Mouse (Mus musculus) CH12.LX (cell line): ENCODE data around the gene Glis3. TPM values are rescaled to one million over a fixed set of nuclear protein-coding genes. Genes with fewer than 3 reads are reported as not detected.

Source experiments
- DNase-seq: peaks from one replicate; pipeline ENCODE4 v3.0.0-alpha.2; 2013; ENCODE audit errors: extremely low read depth
- H3K27ac ChIP-seq: 2 replicates; pipeline ENCODE4 v1.5.1; 2012; ENCODE audit warnings: low read depth, mild to moderate bottlenecking, control low read depth, moderate library complexity; ENCODE audit not compliant: insufficient read depth
- H3K27me3 ChIP-seq: replicated peaks from 2 replicates; pipeline ENCODE3; 2012; ENCODE audit warnings: inconsistent platforms
- H3K36me3 ChIP-seq, 2 experiments: replicated peaks in 1 of 2; 2 replicates each; pipeline versions ENCODE3 to v1.6.1; 2012; ENCODE audit warnings: inconsistent platforms in 1 of 2, low read length in 1 of 2, mild to moderate bottlenecking in 1 of 2, mixed read lengths in 1 of 2, moderate library complexity in 1 of 2; ENCODE audit not compliant: control insufficient read depth in 1 of 2, insufficient read depth in 1 of 2
- H3K4me1 ChIP-seq, 2 experiments: 2 replicates each; pipeline ENCODE4 v1.6.1; 2012; ENCODE audit warnings: inconsistent platforms in 1 of 2, moderate library complexity in 1 of 2; ENCODE audit not compliant: insufficient read depth in 2 of 2, control insufficient read depth in 1 of 2
- H3K4me2 ChIP-seq: 2 replicates; pipeline ENCODE4 v1.6.1; 2012; ENCODE audit warnings: low read depth, mild to moderate bottlenecking, control low read depth; ENCODE audit not compliant: poor library complexity, insufficient read depth, severe bottlenecking
- H3K4me3 ChIP-seq, 3 experiments: fragments of 150-350 bp in 1 of 3; sonication (generic) in 1 of 3; replicated peaks in 1 of 3; 2 replicates each; pipeline versions ENCODE3 to v1.5.1; 2011 to 2012; ENCODE audit warnings: low read depth in 2 of 3, low read length in 2 of 3, mild to moderate bottlenecking in 2 of 3, moderate library complexity in 2 of 3, control low read depth in 1 of 3, improper control_type of control experiment in 1 of 3, inconsistent platforms in 1 of 3, mixed read lengths in 1 of 3; ENCODE audit not compliant: poor library complexity in 1 of 3
- H3K79me2 ChIP-seq: replicated peaks from 2 replicates; pipeline ENCODE4 v1.6.1; 2012; ENCODE audit warnings: mild to moderate bottlenecking, moderate library complexity; ENCODE audit not compliant: control insufficient read depth, poor library complexity, insufficient read depth, severe bottlenecking; ENCODE audit errors: extremely low read depth
- H3K9ac ChIP-seq: 2 replicates; pipeline ENCODE4 v1.6.1; 2012; ENCODE audit warnings: low read depth, mild to moderate bottlenecking, control low read depth, moderate library complexity; ENCODE audit not compliant: insufficient read depth
- H3K9me3 ChIP-seq: replicated peaks from 2 replicates; pipeline ENCODE3; 2012; ENCODE audit warnings: low read length, inconsistent platforms, mixed read lengths
- BHLHE40 ChIP-seq: IDR thresholded peaks from 2 replicates; pipeline ENCODE4 v1.6.1; 2011; ENCODE audit warnings: mild to moderate bottlenecking, low read depth, low read length, improper control_type of control experiment
- CTCF ChIP-seq, 2 experiments: IDR thresholded peaks in 1 of 2; conservative IDR thresholded peaks in 1 of 2; 2 replicates each; pipeline ENCODE4 v1.5.1; 2011 to 2012; ENCODE audit warnings: low read depth in 2 of 2, low read length in 2 of 2, improper control_type of control experiment in 1 of 2, inconsistent platforms in 1 of 2, mild to moderate bottlenecking in 1 of 2, moderate library complexity in 1 of 2
- ETS1 ChIP-seq: conservative IDR thresholded peaks from 2 replicates; pipeline ENCODE4 v1.6.1; 2012; ENCODE audit warnings: low read depth, mild to moderate bottlenecking, inconsistent platforms, low read length, improper control_type of control experiment, moderate library complexity
- HCFC1 ChIP-seq: IDR thresholded peaks from 2 replicates; pipeline ENCODE4 v1.6.1; 2012; ENCODE audit warnings: low read depth, mild to moderate bottlenecking, inconsistent platforms, low read length, improper control_type of control experiment
- JUND ChIP-seq: conservative IDR thresholded peaks from 2 replicates; pipeline ENCODE4 v1.6.1; 2011; ENCODE audit warnings: low read depth, low read length, improper control_type of control experiment
- KAT2A ChIP-seq: IDR thresholded peaks from 2 replicates; pipeline ENCODE4 v1.6.1; 2012; ENCODE audit warnings: low read length, improper control_type of control experiment, inconsistent platforms; ENCODE audit not compliant: insufficient replicate concordance
- MAX ChIP-seq: IDR thresholded peaks from 2 replicates; pipeline ENCODE4 v1.6.1; 2011; ENCODE audit warnings: low read length, improper control_type of control experiment
- MAZ ChIP-seq: IDR thresholded peaks from 2 replicates; pipeline ENCODE4 v1.6.1; 2012; ENCODE audit warnings: low read depth, mild to moderate bottlenecking, inconsistent platforms, low read length, improper control_type of control experiment, moderate library complexity
- MXI1 ChIP-seq: IDR thresholded peaks from 2 replicates; pipeline ENCODE4 v1.6.1; 2011; ENCODE audit warnings: mild to moderate bottlenecking, low read depth, low read length, improper control_type of control experiment
- MYC ChIP-seq: IDR thresholded peaks from 2 replicates; pipeline ENCODE4 v1.6.1; 2011; ENCODE audit warnings: low read depth, mild to moderate bottlenecking, improper control_type of control experiment, low read length
- NRF1 ChIP-seq: IDR thresholded peaks from 2 replicates; pipeline ENCODE4 v1.6.1; 2014; ENCODE audit warnings: low read depth, mild to moderate bottlenecking, inconsistent platforms, low read length, improper control_type of control experiment, moderate library complexity
- PAX5 ChIP-seq: IDR thresholded peaks from 2 replicates; pipeline ENCODE4 v1.6.1; 2012; ENCODE audit warnings: low read length, inconsistent platforms, mixed read lengths
- POLR2A ChIP-seq: IDR thresholded peaks from 2 replicates; pipeline ENCODE4 v1.6.1; 2011; ENCODE audit warnings: low read depth, mild to moderate bottlenecking, improper control_type of control experiment, low read length
- RAD21 ChIP-seq: IDR thresholded peaks from 2 replicates; pipeline ENCODE4 v1.6.1; 2011; ENCODE audit warnings: low read depth, mild to moderate bottlenecking, low read length, improper control_type of control experiment, moderate library complexity
- SIN3A ChIP-seq: IDR thresholded peaks from 2 replicates; pipeline ENCODE4 v1.6.1; 2012; ENCODE audit warnings: low read length, improper control_type of control experiment, inconsistent platforms
- USF1 ChIP-seq: IDR thresholded peaks from 2 replicates; pipeline ENCODE4 v1.6.1; 2014; ENCODE audit warnings: low read depth, mild to moderate bottlenecking, inconsistent platforms, low read length, improper control_type of control experiment
- USF2 ChIP-seq: conservative IDR thresholded peaks from 2 replicates; pipeline ENCODE4 v1.6.1; 2011; ENCODE audit warnings: low read depth, low read length, improper control_type of control experiment
- ZMIZ1 ChIP-seq: IDR thresholded peaks from 2 replicates; pipeline ENCODE4 v1.6.1; 2012; ENCODE audit warnings: low read depth, mild to moderate bottlenecking, inconsistent platforms, low read length, improper control_type of control experiment
- dilution Hi-C: fragments of 300-500 bp; cut with MboI; formaldehyde crosslinking; loops from 2 replicates; pipeline ENCODE4 v1.14.3; 2020; ENCODE audit warnings: low sequenced_read_pairs; ENCODE audit not compliant: extremely low pct_unique_long_range_greater_than_20kb, extremely low pct_ligation_motif_present
- in situ Hi-C: fragments of 300-500 bp; cut with MboI; formaldehyde crosslinking; loops from 3 replicates; pipeline ENCODE4 v1.14.3; 2019; ENCODE audit warnings: low sequenced_read_pairs, low pct_ligation_motif_present, low pct_unique_long_range_greater_than_20kb, mixed read lengths
- polyA plus RNA-seq: library from polyadenylated mRNA; unstranded; fragments of >175 nt; gene quantifications from 2 replicates; pipeline ENCODE4 v1.2.1, GENCODE M21; 2012; ENCODE audit warnings: low read depth; ENCODE audit not compliant: insufficient read length
- total RNA-seq, 2 experiments: library from RNA; depleted of rRNA; stranded (reverse); fragments of 300-350 nt in 1 of 2; fragments of >200 nt in 1 of 2; gene quantifications; 2 replicates each; pipeline ENCODE4 v1.2.3; 2012 to 2014

Glis3 gene
- total and polyA plus RNA-seq, 3 experiments, result not detected

DNA sequence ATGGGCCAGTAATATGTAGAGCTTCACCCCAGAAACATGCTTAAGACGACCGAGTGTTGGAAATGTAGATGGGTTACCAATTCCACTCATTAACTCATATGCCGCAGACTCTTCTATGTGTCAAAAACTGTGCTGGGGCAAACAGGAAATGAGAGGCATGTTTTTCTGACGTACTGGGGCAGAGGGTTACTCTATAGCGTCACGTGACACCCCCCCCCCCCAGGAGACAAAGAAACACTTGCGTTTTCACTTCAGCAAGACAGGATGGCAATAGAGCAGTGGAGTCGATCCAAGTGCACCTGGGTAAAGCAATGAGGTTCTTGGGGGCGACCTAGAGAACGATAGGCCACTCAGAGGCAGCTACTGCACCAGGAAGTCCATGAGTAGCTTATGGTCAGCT, 67.6 kb downstream of the Glis3 start:
- Histone ChIP-seq H3K4me3 (no peak overlapping the region), H3K27me3 (no peaks in the 10 kb centered on the region), H3K4me2 (peak overlapping the region; percentile 53), H3K36me3 (no peaks in the 10 kb centered on the region), H3K27ac (no peak overlapping the region), H3K4me1 (peaks cover 4 to 6% of the 10 kb centered on the region in 2 experiments; a peak in 2 of 4 replicates), H3K9me3 (no peaks in the 10 kb centered on the region), H3K9ac (no peak overlapping the region), H3K79me2 (no peaks in the 10 kb centered on the region)
- in situ Hi-C loops (no loop called here), dilution Hi-C loops (no loop called here)
- TF ChIP-seq USF2 (peak; percentile 62; the same call in 1 of the 2 replicates), MAX (0 out of 2 replicates have a peak, but pooled peaks have one; percentile 33), USF1 (peak; percentile 79), MXI1 (no peak), ZMIZ1 (no peak), BHLHE40 (peak; percentile 73), HCFC1 (no peak), MAZ (no peak)
- DNase-seq, result no peak

DNA sequence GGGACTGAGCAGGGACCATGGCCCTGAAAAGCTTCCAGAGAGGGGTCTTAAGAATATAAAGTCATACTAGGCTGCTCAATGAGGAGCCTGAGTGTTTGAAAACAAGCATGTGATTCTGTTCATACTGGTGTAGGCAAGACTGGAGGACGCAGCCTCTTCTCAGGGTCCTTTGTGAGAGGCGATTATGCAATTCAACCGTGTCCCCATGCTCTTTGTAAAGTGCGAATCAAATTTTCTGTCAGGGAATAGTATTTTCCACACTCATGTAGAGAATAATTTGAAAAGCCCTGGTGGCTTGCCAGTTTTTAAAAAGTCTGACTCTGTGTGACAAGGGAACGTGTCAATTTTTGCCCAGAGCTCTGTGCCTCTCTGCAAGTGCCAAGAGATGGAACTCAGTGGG, 71.1 kb downstream of the Glis3 start:
- in situ Hi-C loops, result no loop called here
- Histone ChIP-seq H3K4me2 (no peak overlapping the region), H3K27ac (no peak overlapping the region), H3K4me3 (no peak overlapping the region), H3K9ac (no peak overlapping the region), H3K36me3 (no peaks in the 10 kb centered on the region)
- TF ChIP-seq NRF1 (no peak), POLR2A (no peak), USF1 (no peak), ETS1 (no peak), RAD21 (no peak), PAX5 (no peak), MYC (no peak), KAT2A (no peak), MAX (no peak), CTCF (conservative IDR thresholded peaks at IDR 0.05 in 1 of 2, IDR thresholded peaks at IDR 0.05 in 1 of 2; ENCODE audit: low read depth in 2 of 2, low read length in 2 of 2) (no peak), MXI1 (no peak), ZMIZ1 (no peak), JUND (no peak), SIN3A (no peak)
- TF ChIP-seq, all 38 proteins: peak for 0
- Histone ChIP-seq H3K27me3 (no peaks in the 10 kb centered on the region), H3K9me3 (no peaks in the 10 kb centered on the region), H3K4me1 (peaks cover 4 to 6% of the 10 kb centered on the region in 2 experiments; a peak in 2 of 4 replicates), H3K79me2 (0 out of 2 replicates have a peak, but pooled peaks cover 2% of the 10 kb centered on the region)
- dilution Hi-C loops, result no loop called here
- no peak for DNase-seq
